Mouse (Mus musculus): ENCODE measurements around the gene Senp1.

- no peak for TF ChIP-seq POLR2A (IDR thresholded peaks at IDR 0.05; ENCODE audit: low read depth, low read length)
- no peak for TF ChIP-seq CTCF (IDR thresholded peaks at IDR 0.05; ENCODE audit: borderline replicate concordance, insufficient read depth, low read length)
These were observed 57.0 kb downstream of the Senp1 start for GRCm38 (mm10) chr15:98036578-98036977.
